Mouse (Mus musculus) kidney, postnatal 25 days (tissue): ENCODE data around the gene Synj2.

Experiments used
- DNase-seq, 2 experiments: peaks; one replicate each; pipeline ENCODE4 v3.0.0; 2021; ENCODE audit warnings: mixed read lengths in 2 of 2

The Synj2 gene

DNA sequence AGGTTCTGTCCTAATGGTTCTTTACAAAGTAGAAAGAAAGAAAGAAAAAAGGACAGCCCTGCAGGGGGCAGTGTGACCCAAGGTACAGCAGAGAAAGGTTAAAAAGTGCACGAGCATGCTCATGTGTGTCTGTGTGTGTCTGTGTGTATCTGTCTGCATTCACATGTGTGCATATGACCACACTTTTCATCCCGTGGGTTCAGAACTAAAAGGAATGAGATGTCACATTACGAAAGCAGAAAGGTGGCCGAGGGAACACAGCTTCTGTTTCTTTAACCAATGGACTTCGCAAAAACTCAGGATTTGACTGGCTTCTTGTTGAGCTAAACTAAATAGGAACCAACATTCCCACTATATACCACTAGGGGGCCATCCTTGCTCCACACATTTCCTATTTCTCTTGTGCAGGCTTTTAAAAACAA, 113.9 kb downstream of the Synj2 start:
- peak; percentile 58 to 85 for DNase-seq

- no peak for DNase-seq
Measured at GRCm38 (mm10) chr17:6062793-6063192, 121.7 kb downstream of the Synj2 start.

- no peak for DNase-seq
Measured at GRCm38 (mm10) chr17:6063532-6063931, 122.5 kb downstream of the Synj2 start.

- no peak for DNase-seq
Measured at GRCm38 (mm10) chr17:6066021-6066420, 124.9 kb downstream of the Synj2 start.

- DNase-seq, result no peak
Measured at GRCm38 (mm10) chr17:6067613-6068012, 126.5 kb downstream of the Synj2 start.

DNA sequence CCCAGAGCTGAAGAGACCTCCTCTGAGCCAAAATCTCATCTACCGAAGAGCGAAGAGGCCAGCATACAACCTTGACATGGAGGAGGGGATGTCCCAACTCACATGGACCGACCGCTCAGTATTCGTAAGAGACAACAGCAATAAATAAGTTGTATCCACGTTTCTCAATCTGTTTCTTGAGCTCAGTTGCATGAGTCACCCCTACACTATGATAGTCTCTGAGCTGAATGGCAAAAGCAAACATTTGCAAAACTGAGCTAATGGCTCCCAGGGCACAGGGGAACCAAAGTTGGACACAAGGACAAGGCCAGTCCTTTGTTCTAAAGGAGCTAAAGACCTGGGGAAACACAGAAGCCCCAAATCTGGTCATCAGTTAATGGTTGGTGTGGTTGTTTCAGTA, 128.8 kb downstream of the Synj2 start:
- DNase-seq, result no peak

- DNase-seq, result no peak
Measured at GRCm38 (mm10) chr17:6073405-6073804, 132.3 kb downstream of the Synj2 start.

DNA sequence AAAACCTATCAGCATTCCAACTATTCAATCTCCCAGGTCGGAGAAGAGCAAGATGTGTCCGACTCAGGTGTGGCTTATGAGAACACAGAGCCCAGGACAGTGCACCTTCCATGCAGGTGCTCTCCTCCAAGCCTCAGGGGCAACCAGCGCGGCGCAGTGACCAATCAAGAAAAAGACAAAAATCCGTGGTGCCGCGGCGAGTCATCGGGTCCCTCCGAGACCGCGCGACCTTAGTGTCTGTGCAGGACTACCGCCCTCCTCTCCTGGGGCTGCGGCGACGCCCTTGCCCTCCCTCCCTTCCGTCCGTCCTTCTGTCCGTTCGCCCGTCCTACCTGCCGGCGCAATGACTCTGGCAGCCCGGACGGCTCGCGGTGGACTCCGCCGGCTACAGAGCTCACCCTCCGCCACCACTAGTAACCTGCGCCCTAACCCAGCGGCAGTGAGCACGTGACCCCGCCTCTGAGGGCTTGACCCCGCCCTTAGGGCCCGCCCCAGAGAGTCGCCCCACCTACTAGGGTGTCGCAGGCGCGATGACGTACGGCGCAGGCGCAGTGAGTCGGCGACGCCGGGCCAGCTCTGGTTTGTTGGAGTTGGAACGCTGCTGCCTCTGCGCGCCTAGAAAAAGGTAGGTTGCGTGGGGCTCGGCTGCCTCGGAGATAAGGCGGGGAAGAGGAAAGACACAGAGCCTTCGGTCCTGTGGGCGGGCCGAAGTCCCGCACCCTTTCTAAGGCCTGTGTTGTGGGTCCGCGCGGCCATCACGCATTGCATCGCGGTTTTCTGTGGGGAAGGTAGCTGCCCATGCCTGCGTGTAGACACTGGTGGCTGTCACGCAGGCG, 138.4 kb downstream of the Synj2 start, which contains the start of the genes Serac1 and Gtf2h5:
TSS of gene Serac1 (minus strand) at position 455 of the 836 bp plus-strand sequence.
TSS of gene Gtf2h5 (plus strand) at position 500 of the 836 bp plus-strand sequence.
- peak; percentile 98 for DNase-seq

DNA sequence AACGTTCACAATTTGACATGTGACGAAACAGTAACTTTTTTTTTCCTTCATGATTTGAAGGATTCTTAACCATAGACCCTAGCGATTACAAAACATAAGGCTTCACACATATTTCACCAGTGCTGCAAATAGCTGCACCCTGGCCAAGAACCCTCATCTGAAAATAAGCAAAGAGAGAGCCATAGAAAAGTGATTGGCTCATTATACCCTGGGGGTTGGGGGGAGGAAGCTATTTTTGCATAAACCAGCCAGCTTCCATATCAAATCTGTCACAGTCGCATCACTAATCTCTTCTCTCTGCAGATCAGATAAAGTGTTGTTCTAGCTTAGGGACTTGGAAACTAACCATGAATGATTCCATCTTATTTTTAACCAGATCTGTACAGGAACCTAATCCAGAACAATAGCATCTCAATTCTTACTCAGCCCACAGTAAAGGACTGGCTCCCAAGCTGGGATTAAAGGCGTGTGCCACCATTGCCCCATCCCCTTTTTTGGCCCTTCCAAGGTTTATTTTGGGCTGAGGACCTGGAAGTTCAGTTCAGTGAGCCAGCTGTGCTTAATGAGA, 142.3 kb downstream of the Synj2 start:
- DNase-seq, result no peak

DNA sequence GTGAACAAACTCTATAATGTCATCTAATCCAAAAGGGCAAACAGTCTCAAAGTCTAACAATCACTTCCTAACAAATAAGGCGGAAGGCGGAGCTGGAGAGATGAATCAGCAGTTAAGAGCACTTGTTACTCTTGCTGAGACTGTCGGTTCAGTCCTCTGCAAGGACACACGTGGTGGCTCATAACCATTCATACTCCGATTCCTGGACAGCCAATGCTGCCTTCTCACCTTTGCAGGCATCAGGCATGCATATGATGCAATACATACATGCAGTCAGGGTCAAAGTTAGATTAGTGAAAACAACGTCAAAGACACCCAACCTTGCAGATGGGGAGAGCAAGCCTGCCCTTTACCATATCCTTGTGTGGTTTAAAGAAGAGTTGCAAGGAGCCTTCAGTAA, 150.5 kb downstream of the Synj2 start:
- no peak for DNase-seq
